Mouse (Mus musculus): Measurements from ENCODE around the gene Dhh. TPM values are rescaled to one million over a fixed set of nuclear protein-coding genes. Genes with fewer than 3 reads are reported as not detected.

Gene Dhh
- polyA plus RNA-seq, 1 experiment from 2014 or later = 0.62 TPM

DNA sequence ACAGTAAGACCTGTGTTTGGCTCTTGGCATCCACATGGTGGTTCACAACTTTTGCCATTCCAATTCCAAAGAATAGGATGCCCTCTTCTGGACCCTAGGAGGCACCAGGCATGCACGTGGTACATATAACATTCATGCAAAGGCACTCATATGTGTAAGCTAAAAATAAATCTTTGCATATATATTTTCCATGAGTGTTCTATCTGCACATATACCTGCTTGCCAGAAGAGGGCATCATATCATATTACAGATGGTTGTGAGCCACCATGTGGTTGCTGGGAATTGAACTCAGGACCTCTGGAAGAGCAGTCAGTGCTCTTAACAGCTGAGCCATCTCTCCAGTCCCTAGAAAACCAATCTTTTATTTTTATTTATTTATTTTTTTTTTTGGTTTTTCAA, 3.2 kb upstream of the Dhh start:
- Histone ChIP-seq H3K9ac (ENCODE audit: low read length) (no peak overlapping the region), H3K27ac (ENCODE audit: low read depth) (no peak overlapping the region), H3K9me3 (ENCODE audit: control insufficient read depth, low read length) (no peaks in the 10 kb centered on the region), H3K27me3 (replicated peaks; ENCODE audit: control insufficient read depth, insufficient read depth, low read length) (peaks cover 42% of the 10 kb centered on the region), H3K4me2 (ENCODE audit: low read length) (no peak overlapping the region), H3K4me3 (ENCODE audit: low read depth, low read length) (no peak overlapping the region), H3K4me1 (replicated peaks; ENCODE audit: control insufficient read depth, insufficient read depth, low read length) (0 out of 2 replicates have a peak, but pooled peaks cover 7% of the 10 kb centered on the region), H3K36me3 (ENCODE audit: control insufficient read depth, insufficient read depth, low read length) (peaks cover 19% of the 10 kb centered on the region; the same call in 1 of the 2 replicates)
- no peak for ATAC-seq (replicated peaks; ENCODE audit: low FRiP score, low TSS enrichment, low read depth)
- DNase-seq (ENCODE audit: low spot score) = no peak
- 42% methylated on average over 1 of the region's 1 CpGs for WGBS

GRCm38 (mm10) chr15:98897495-98897894, 845 bp downstream of the Dhh start:
- H3K4me1 ChIP-seq (replicated peaks; ENCODE audit: control insufficient read depth, insufficient read depth, low read length) = peaks cover 21% of the 10 kb centered on the region
- H3K27ac ChIP-seq (ENCODE audit: low read depth) = no peak overlapping the region
- peak overlapping the region; percentile 45 for H3K4me2 ChIP-seq (ENCODE audit: low read length)
- DNase-seq (ENCODE audit: low spot score) (no peak), ATAC-seq (replicated peaks; ENCODE audit: low FRiP score, low TSS enrichment, low read depth) (no peak)
- H3K27me3 ChIP-seq (replicated peaks; ENCODE audit: control insufficient read depth, insufficient read depth, low read length) = peaks cover 82% of the 10 kb centered on the region
- H3K36me3 ChIP-seq (ENCODE audit: control insufficient read depth, insufficient read depth, low read length) = no peaks in the 10 kb centered on the region
- WGBS = 1% methylated on average over 10 of the region's 10 CpGs
- H3K9ac ChIP-seq (ENCODE audit: low read length) = no peak overlapping the region
- H3K4me3 ChIP-seq (ENCODE audit: low read depth, low read length) = 0 out of 2 replicates have a peak overlapping the region, but pooled peaks have one; percentile 15
- H3K9me3 ChIP-seq (ENCODE audit: control insufficient read depth, low read length) = no peaks in the 10 kb centered on the region

DNA sequence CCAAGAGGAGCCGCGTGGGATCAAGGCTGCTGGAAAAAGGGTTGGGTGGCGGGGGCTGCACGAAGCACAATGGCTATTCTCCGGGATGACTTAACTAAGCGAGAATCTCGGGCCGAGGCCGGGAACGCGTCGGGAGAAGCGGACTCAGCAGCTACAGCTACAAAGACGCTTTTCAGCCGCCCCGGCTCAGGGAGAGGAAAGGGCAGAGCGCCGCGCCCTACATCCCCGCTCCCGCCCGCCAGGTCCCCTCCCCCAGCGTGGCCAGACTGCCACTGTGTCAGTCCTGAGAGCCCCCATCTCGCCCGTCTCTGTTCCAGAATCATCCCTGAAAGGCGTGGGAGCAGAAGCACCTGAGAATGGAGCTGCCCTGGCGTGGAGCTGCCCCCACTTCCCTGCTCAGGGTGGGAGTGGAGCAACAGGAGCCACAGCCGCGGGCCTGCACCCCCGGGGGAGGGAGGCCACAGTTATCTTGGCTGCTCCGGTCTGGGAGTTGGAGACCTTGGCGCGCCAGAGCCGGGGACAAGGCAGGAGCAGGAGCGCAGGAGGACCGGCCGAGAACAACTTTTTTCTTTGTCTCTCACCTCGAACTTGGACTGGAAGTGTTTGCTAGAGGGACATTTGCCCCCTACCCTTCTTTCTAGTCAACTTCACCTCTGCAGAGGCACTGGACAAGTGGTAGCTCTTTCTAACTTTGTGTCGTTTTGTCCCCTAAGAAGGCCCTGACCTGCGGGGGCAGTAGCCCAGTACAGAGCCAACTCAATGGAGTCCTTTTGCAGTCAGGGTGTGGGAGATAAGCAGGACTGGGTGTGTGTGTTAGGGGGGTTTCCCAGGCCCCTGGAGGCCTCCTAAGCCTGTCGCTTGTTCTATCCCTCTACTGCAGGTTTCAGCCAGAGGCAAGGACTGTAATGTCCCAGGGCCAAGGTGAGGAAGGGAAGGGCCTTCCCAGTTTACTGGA, 2.4 kb downstream of the Dhh start:
- ATAC-seq (replicated peaks; ENCODE audit: low FRiP score, low TSS enrichment, low read depth) (no peak), DNase-seq (ENCODE audit: low spot score) (peak; percentile 73)
- peaks cover 92% of the 10 kb centered on the region for H3K27me3 ChIP-seq (replicated peaks; ENCODE audit: control insufficient read depth, insufficient read depth, low read length)
- H3K36me3 ChIP-seq (ENCODE audit: control insufficient read depth, insufficient read depth, low read length) = no peaks in the 10 kb centered on the region
- H3K4me2 ChIP-seq (ENCODE audit: low read length) = peak overlapping the region; percentile 38
- 2% methylated on average over 41 of the region's 41 CpGs for WGBS
- H3K27ac ChIP-seq (ENCODE audit: low read depth) = no peak overlapping the region
- H3K4me3 ChIP-seq (ENCODE audit: low read depth, low read length) = peak overlapping the region; percentile 13
- no peaks in the 10 kb centered on the region for H3K9me3 ChIP-seq (ENCODE audit: control insufficient read depth, low read length)
- H3K4me1 ChIP-seq (replicated peaks; ENCODE audit: control insufficient read depth, insufficient read depth, low read length) = peaks cover 21% of the 10 kb centered on the region
- H3K9ac ChIP-seq (ENCODE audit: low read length) = no peak overlapping the region

DNA sequence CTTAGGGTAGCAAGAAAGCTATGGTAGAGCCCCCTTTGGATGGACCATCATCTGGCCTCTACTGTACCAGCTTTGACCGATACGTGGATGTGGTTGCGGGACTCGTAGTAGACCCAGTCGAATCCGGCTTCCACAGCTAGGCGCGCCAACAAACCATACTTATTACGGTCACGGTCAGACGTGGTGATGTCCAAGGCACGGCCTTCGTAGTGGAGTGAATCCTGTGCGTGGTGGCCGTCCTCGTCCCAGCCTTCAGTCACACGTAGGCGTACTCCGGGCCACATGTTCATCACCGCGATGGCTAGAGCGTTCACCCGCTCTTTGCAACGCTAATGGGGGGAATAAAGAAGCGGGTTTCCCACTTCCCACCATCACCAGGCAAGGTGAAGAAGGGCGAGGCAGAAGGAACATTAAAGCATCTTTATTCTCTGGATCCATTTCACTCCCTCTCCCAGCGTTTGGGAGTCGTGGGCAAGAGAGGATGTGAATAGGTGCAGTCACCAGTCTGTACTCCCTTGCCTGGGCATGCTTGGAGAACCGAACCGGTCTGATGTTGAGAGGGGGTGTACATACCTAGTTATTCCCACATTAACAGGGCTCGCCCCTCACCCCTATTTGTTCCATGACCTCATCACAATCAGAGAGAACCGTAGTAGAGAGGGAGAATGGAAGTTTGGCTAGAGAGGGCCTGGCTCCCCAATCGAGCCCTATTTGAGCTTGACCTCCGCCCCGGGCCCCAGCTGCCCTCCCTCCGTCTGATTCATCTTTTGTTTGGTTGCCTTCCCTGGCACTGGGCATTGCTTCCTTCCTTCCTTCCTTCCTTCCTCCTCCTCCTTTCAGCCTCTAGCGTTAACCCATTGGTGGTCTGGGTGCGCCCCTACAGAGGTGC, 3.4 kb downstream of the Dhh start:
- 4% methylated on average over 38 of the region's 38 CpGs for WGBS
- peaks cover 21% of the 10 kb centered on the region for H3K4me1 ChIP-seq (replicated peaks; ENCODE audit: control insufficient read depth, insufficient read depth, low read length)

GRCm38 (mm10) chr15:98893940-98894745, 4.2 kb downstream of the Dhh start, which contains the start of gene Rhebl1:
Rhebl1 (minus strand) TSS chr15:98894540.
- peak; percentile 6; the same call in 1 of the 2 replicates for ATAC-seq (replicated peaks; ENCODE audit: low FRiP score, low TSS enrichment, low read depth)

More for the DNA sequence above, 3.4 kb downstream of the Dhh start:
- DNase-seq (ENCODE audit: low spot score) (peak; percentile 65), ATAC-seq (replicated peaks; ENCODE audit: low FRiP score, low TSS enrichment, low read depth) (no peak)
- H3K4me2 ChIP-seq (ENCODE audit: low read length) = peak overlapping the region; percentile 99
- H3K4me3 ChIP-seq (ENCODE audit: low read depth, low read length) = peak overlapping the region; percentile 52
- no peak overlapping the region for H3K27ac ChIP-seq (ENCODE audit: low read depth)
- H3K9me3 ChIP-seq (ENCODE audit: control insufficient read depth, low read length) = no peaks in the 10 kb centered on the region
- no peaks in the 10 kb centered on the region for H3K36me3 ChIP-seq (ENCODE audit: control insufficient read depth, insufficient read depth, low read length)
- peaks cover 86% of the 10 kb centered on the region for H3K27me3 ChIP-seq (replicated peaks; ENCODE audit: control insufficient read depth, insufficient read depth, low read length)
- no peak overlapping the region for H3K9ac ChIP-seq (ENCODE audit: low read length)

DNA sequence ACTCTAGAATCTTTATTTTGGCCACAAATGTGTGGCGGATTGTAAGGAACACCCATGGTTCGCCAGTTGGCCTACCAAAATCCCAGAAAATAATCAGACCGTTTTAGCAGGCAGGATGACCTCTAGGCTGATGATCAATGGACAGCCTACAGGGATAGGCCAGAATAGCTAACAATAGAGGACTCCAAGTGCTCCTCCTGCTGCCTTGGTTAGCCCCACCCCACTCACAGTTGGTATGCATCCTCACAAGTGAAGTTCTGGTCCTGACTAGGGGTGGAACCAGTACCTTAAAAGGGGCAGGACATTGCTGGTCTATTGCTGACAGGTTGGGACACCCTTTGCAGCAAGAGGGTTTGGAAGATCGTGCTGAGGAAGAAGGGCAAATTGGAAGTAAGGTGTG, 5.3 kb downstream of the Dhh start:
- 56% methylated on average over 4 of the region's 4 CpGs for WGBS
- Histone ChIP-seq H3K4me2 (ENCODE audit: low read length) (no peak overlapping the region), H3K36me3 (ENCODE audit: control insufficient read depth, insufficient read depth, low read length) (no peaks in the 10 kb centered on the region), H3K4me3 (ENCODE audit: low read depth, low read length) (no peak overlapping the region), H3K9ac (ENCODE audit: low read length) (no peak overlapping the region), H3K9me3 (ENCODE audit: control insufficient read depth, low read length) (no peaks in the 10 kb centered on the region), H3K27ac (ENCODE audit: low read depth) (no peak overlapping the region), H3K27me3 (replicated peaks; ENCODE audit: control insufficient read depth, insufficient read depth, low read length) (peaks cover 70% of the 10 kb centered on the region), H3K4me1 (replicated peaks; ENCODE audit: control insufficient read depth, insufficient read depth, low read length) (peaks cover 16% of the 10 kb centered on the region)
- ATAC-seq (replicated peaks; ENCODE audit: low FRiP score, low TSS enrichment, low read depth) (no peak), DNase-seq (ENCODE audit: low spot score) (no peak)

More at GRCm38 (mm10) chr15:98893940-98894745, 4.2 kb downstream of the Dhh start, which contains the start of gene Rhebl1:
- H3K9me3 ChIP-seq (ENCODE audit: control insufficient read depth, low read length) = no peaks in the 10 kb centered on the region
- H3K4me3 ChIP-seq (ENCODE audit: low read depth, low read length) = peak within 1 kb of the TSS; percentile 52
- H3K9ac ChIP-seq (ENCODE audit: low read length) = peak within 1 kb of the TSS; percentile 43
- H3K4me1 ChIP-seq (replicated peaks; ENCODE audit: control insufficient read depth, insufficient read depth, low read length) = peaks cover 21% of the 10 kb centered on the region
- H3K36me3 ChIP-seq (ENCODE audit: control insufficient read depth, insufficient read depth, low read length) = no peaks in the 10 kb centered on the region
- H3K27me3 ChIP-seq (replicated peaks; ENCODE audit: control insufficient read depth, insufficient read depth, low read length) = peaks cover 81% of the 10 kb centered on the region
- peak; percentile 79 for DNase-seq (ENCODE audit: low spot score)
- peak within 1 kb of the TSS; percentile 99 for H3K4me2 ChIP-seq (ENCODE audit: low read length)
- WGBS = under 1% methylated on average over 77 of the region's 77 CpGs
- H3K27ac ChIP-seq (ENCODE audit: low read depth) = no peak within 1 kb of the TSS

DNA sequence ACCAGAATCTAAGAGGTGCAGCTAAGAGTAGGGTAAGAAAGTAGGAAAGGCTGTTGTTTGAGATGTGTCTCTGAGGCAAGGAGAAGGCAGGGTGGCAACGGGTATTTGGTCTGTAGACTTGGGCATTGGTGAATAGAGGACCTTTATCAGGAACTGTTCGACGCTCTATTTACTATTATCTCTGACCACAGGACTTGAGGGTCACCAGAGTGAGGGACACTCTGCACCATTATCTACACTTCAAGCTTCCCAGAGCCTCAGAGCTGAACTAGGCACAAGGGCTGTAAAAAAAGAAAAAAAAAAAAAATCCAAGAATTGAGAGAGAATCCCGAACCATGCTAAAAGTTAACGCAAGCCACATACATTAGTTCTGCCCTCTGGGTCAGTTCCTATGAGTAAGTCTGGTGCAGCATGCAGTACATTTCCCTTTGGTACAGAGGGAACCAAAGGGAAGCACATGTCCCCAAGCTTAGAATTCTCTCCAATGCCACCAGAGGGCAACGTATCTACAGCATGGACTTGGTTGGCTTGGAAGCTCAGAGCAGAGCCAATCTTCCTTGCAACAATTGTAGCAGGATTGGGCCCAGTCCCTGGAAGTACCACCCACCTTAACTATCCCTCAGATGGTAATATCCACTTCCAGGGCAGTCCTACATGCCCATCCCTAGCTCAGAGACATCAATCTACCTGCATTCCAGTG, 6.3 kb downstream of the Dhh start:
- 39% methylated on average over 6 of the region's 6 CpGs for WGBS
- H3K4me3 ChIP-seq (ENCODE audit: low read depth, low read length) = no peak overlapping the region
- no peaks in the 10 kb centered on the region for H3K36me3 ChIP-seq (ENCODE audit: control insufficient read depth, insufficient read depth, low read length)
- peaks cover 60% of the 10 kb centered on the region for H3K27me3 ChIP-seq (replicated peaks; ENCODE audit: control insufficient read depth, insufficient read depth, low read length)
- DNase-seq (ENCODE audit: low spot score) = no peak
- H3K9ac ChIP-seq (ENCODE audit: low read length) = no peak overlapping the region
- H3K27ac ChIP-seq (ENCODE audit: low read depth) = no peak overlapping the region
- no peaks in the 10 kb centered on the region for H3K9me3 ChIP-seq (ENCODE audit: control insufficient read depth, low read length)
- H3K4me2 ChIP-seq (ENCODE audit: low read length) = no peak overlapping the region
- peak; percentile 54 for ATAC-seq (replicated peaks; ENCODE audit: low FRiP score, low TSS enrichment, low read depth)
- peaks cover 14% of the 10 kb centered on the region for H3K4me1 ChIP-seq (replicated peaks; ENCODE audit: control insufficient read depth, insufficient read depth, low read length)
